Mouse (Mus musculus) ES-Bruce4 (cell line): ENCODE data around the gene Smim12.

Experiments
- CTCF ChIP-seq: IDR thresholded peaks from one replicate; pipeline ENCODE4 v1.8.1; 2011; ENCODE audit warnings: low read depth, low read length
- EP300 ChIP-seq: IDR thresholded peaks from 2 replicates; pipeline ENCODE4 v1.6.1; 2011; ENCODE audit warnings: low read depth, low read length; ENCODE audit not compliant: insufficient read depth
- POLR2A ChIP-seq: IDR thresholded peaks from one replicate; pipeline ENCODE4 v1.8.1; 2011; ENCODE audit warnings: low read length; ENCODE audit not compliant: insufficient read depth

- TF ChIP-seq CTCF, result no peak
- TF ChIP-seq POLR2A, result no peak
- no peak for TF ChIP-seq EP300
These were observed 17.5 kb upstream of the Smim12 start for GRCm38 (mm10) chr4:127226067-127226466.
